Mouse (Mus musculus) left cerebral cortex, adult 2 months (tissue): ENCODE data around the gene Synj2. TPM values are rescaled to one million over a fixed set of nuclear protein-coding genes. Genes with fewer than 3 reads are reported as not detected.

Source experiments
- DNase-seq, 2 experiments: peaks; one replicate each; pipeline ENCODE4 v3.0.0; 2021 to 2022; ENCODE audit warnings: low spot score in 2 of 2, mixed read lengths in 1 of 2; ENCODE audit errors: extremely low spot score in 1 of 2
- H3K27ac ChIP-seq: fragments of 200-600 bp; 2 replicates; pipeline ENCODE4 v1.8.1; 2022
- H3K4me3 ChIP-seq: fragments of 200-600 bp; 2 replicates; pipeline ENCODE4 v1.8.1; 2022
- CTCF ChIP-seq: fragments of 200-600 bp; IDR thresholded peaks from 2 replicates; pipeline ENCODE4 v1.8.1; 2022; ENCODE audit warnings: antibody characterized with exemption, mild to moderate bottlenecking, moderate library complexity
- intact Hi-C: fragments of 180-260 bp; cut with DNase I; formaldehyde crosslinking; loops from one replicate; pipeline ENCODE4 v1.15.1; 2025
- total RNA-seq, 2 experiments: library from RNA; stranded (reverse); gene quantifications; 2 replicates each; pipeline ENCODE4 v1.2.3; 2021

Synj2 gene
- total RNA-seq, 2 experiments from 2014 or later: 130 to 132 TPM

DNA sequence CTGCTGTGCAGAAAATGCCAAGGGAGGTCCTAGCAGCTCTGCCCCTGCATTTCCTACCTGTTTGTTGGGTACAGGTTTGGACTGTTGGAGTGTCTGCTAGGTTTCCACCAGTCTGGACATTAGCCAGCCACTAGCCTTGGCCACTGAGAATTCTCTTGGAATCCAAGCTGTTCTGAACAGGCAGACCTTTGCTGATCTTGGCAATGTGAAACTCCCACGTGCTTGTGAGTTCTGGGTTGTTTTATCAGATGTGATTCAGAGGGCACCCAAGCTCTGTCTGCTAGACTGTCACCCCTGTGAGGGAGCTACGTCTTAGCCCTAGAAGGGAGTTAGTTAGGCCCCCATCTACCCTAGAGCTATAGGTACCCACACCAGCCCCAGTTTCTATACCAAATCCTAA, 3.6 kb upstream of the Synj2 start:
- no peak overlapping the region for H3K27ac ChIP-seq
- DNase-seq: no peak
- intact Hi-C loops: no loop called here
- H3K4me3 ChIP-seq: no peak overlapping the region
- no peak for TF ChIP-seq CTCF

DNA sequence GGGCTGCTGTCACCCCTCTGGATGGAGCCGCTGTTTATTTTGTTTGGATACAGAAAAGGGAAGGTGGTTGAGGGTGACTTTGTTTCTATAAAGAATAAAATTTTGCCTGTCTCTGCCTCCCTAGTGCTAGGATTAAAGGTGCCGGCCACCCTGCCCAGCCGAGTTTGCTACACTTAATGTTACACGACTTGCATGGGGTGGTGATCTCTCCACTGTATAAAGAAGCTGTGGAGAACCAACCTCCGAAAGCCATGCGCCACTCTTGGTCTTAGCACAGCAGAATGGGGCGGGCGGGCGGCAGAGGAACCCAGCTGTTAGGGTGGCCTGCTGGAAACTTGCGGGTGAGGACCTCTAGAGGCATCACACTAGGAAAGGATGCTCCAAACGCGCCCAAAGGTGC, 1.2 kb upstream of the Synj2 start:
- no peak overlapping the region for H3K27ac ChIP-seq
- intact Hi-C loops: loop anchor here (2.0 kb wide), 2 partner anchors 37 to 79 kb away; no protein-coding TSS in a partner anchor
- TF ChIP-seq CTCF: no peak
- H3K4me3 ChIP-seq: no peak overlapping the region
- DNase-seq: no peak

DNA sequence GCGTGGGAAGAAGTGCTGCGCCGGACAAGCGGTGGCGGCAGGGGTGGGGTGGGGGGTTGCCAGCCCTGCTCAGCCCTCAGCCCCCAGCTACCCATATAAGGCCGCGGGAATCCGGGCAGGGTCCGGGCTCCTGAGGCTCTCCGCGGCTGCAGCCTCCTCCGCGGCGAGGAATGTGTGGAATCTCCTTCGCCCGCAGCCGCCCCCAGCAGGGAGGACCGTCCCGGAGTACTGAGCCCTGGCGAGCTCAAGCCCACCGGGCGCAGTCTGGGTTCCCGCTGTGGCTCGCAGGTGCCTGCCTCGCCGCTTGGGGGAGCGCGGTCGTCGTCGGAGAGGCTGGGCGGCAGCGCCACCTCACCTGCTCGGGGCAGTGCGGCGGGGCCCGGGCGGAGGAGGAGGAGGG, 288 bp upstream of the Synj2 start:
- peak; percentile 74 to 77 for DNase-seq
- no peak overlapping the region for H3K27ac ChIP-seq
- intact Hi-C loops: loop anchor here (2.0 kb wide), 2 partner anchors 36 to 78 kb away; no protein-coding TSS in a partner anchor
- TF ChIP-seq CTCF: peak; percentile 66
- peak overlapping the region; percentile 34; the same call in 1 of the 2 replicates for H3K4me3 ChIP-seq

DNA sequence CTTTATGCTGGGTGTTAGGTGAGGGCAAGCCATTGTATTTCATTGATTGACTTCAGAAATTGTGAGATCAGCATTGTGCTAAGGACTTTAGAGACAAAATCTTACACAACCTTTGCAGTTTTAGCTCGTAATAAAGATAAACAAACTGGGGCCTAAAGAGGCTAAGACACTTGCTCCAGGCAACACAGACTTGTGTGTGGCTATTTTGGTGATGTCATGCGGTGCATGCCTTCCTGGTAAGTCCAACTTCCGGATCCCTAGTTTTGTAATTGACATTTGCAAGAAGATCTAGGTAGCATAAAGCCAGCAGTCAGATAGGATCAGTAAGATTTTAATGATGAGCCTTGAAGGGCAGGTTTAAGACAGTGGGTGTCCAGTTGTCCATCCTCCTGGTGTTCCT, 1.1 kb downstream of the Synj2 start:
- Histone ChIP-seq H3K4me3 (peak overlapping the region; percentile 69; the same call in 1 of the 2 replicates), H3K27ac (peak overlapping the region; percentile 50; the same call in 1 of the 2 replicates)
- intact Hi-C loops: no loop called here
- DNase-seq: no peak
- no peak for TF ChIP-seq CTCF

DNA sequence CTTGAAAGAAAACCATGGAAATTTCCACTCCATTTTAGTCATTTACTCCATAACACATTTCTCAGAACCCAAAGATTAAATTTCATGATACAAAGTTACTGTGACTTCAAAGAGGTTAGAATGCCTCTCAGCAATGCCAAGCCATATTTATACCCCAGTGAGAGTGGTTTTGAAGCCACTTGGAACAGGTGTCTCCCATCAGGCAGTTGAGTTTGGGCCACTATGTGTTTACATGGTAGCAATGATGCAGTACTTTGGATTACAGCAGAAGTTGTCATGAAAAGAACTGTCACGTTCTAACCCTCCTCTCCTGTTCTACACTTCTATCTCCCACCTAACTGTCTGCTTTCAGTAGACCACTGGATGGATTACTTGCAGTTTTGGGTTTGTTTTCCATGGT, 2.0 kb downstream of the Synj2 start:
- Histone ChIP-seq H3K4me3 (no peak overlapping the region), H3K27ac (no peak overlapping the region; the same call in 1 of the 2 replicates)
- DNase-seq: no peak
- intact Hi-C loops: no loop called here
- no peak for TF ChIP-seq CTCF

DNA sequence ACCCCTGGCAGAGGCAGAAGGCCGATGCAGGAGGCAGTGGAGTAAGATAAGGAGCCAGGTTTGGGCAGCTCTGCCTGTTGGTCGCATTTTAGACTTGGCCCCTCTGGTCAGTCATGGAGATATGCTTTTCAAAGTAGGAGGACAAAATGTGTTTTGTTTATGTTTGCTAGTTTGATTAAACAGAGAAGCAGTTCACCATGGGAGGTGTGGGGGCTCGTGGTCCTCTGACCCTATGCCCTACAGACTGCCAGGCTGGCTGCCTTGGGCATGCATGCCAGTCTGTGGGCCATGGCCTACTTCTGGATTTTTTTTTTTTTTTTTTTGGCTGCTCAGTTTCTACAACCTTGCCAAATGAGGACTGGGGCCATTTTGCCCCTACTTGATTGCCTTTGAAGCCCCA, 6.0 kb downstream of the Synj2 start:
- TF ChIP-seq CTCF: no peak
- no peak overlapping the region for H3K4me3 ChIP-seq

DNA sequence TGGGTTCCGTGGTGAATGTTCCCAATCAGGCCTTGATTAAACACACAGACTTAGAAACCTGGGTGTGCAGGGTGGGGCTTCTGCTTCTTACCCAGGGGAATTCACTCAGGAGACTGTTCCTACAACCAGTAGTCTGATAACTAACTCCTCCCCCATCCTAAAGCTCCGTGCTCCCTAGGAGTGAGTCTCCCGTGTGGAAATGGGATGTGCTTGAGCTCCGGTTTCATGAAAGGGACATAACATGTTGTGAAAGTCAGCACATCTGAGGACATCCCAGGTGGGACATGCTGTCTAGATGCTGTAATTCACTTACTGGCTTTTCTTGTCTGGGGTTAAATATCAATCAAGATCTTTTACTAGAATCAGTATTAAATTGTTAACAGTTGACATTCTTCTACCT, 11.4 kb downstream of the Synj2 start:
- no peak for DNase-seq
- Histone ChIP-seq H3K4me3 (no peak overlapping the region), H3K27ac (no peak overlapping the region)
- intact Hi-C loops: no loop called here
- no peak for TF ChIP-seq CTCF

More for the DNA sequence above, 6.0 kb downstream of the Synj2 start:
- intact Hi-C loops: no loop called here
- no peak overlapping the region for H3K27ac ChIP-seq
- no peak for DNase-seq

DNA sequence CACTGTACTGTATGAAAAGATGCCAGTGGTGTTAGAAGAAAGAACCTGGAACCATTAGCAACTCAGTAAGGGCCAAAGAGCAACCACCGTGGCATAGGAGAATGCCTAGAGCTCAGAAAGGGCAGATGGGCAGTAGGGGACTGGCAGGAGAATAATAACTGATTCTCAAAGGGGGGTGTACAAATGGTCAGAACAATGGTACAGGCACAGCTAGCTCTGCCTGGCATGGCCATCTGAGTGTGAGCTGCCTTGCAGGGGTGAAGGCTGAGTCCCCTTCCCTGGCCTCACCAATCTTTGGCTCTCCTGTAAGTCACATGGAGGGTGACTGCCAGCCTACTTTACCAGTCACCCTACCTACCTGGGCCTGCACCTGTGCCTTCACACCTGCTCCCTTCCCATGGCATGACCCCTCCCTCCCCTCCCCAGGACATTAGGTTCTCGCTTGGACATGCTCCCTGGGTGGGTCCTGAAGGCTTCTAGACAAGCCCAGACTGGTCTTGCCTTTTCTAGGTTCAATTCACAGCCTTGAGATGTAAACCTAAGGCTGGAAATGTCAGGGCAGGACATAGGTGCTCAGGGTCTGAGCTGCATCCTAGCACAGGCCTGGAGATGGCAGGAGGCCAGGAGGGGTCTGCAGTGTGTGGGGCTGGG, 15.4 kb downstream of the Synj2 start:
- intact Hi-C loops: no loop called here
- H3K27ac ChIP-seq: peak overlapping the region; percentile 48
- no peak for TF ChIP-seq CTCF
- no peak overlapping the region for H3K4me3 ChIP-seq
- DNase-seq: no peak

DNA sequence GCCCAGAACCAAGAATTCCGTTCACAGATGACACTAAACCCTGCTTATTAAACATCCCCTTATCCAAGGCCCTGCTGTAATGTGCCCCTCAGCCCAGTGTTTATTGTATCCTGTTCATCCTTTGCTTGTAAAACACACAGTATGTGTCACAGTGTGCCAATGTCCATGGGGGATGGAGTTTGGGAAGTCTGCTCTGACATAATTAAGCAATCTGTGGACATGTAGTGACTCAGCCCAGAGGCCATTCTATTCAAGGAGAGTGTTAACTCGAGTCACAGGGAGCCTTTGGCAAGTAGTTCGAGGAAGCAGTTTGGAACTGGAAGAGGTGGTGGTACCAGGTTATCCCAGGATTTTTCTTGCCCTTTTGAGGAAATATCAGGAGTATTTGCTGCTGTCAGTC, 16.0 kb downstream of the Synj2 start:
- no peak for TF ChIP-seq CTCF

DNA sequence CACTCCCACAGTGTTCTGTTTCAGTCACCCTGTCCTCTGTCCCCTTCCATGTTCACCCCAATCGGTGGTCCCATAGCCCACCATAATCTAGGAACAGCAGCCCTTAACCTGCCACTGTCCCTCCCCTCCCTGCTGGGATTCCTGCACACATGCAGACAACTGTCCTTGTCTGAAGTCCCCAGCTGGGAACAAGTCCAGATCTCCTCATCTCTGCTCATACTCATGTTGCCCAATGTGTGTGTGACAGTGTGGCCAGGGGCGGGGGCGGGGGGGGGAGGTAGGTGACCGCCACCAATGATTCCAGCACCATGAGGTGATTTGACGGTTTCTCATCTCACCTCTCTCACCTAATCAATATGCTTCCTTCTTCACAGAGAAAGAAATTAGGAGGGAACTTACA, 17.1 kb downstream of the Synj2 start:
- Histone ChIP-seq H3K27ac (no peak overlapping the region), H3K4me3 (no peak overlapping the region)
- no peak for DNase-seq
- intact Hi-C loops: no loop called here
- no peak for TF ChIP-seq CTCF

More for the DNA sequence above, 16.0 kb downstream of the Synj2 start:
- DNase-seq: no peak
- intact Hi-C loops: no loop called here
- Histone ChIP-seq H3K4me3 (no peak overlapping the region), H3K27ac (peak overlapping the region; percentile 48)

DNA sequence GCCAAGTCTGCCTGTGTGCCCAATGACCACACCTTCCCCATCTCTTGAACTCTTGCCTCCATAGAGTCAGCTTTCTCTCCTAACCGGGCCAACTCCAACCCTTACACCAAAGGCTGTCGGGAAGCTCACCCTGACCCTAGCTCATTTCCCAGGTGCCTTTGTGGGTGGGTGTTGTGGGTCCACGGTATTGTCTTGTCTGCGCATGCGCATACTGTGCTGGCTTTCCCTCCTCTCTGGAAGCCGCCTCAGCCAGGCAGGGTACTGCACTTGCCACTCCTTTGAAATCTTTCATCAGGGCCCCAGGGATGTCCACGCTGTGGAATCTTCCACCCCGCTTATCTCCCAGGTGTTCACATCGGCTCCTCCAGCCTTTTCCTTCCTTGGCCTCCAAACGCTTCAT, 17.6 kb downstream of the Synj2 start:
- H3K27ac ChIP-seq: no peak overlapping the region
- no peak overlapping the region for H3K4me3 ChIP-seq
- DNase-seq: no peak
- intact Hi-C loops: no loop called here
- no peak for TF ChIP-seq CTCF

DNA sequence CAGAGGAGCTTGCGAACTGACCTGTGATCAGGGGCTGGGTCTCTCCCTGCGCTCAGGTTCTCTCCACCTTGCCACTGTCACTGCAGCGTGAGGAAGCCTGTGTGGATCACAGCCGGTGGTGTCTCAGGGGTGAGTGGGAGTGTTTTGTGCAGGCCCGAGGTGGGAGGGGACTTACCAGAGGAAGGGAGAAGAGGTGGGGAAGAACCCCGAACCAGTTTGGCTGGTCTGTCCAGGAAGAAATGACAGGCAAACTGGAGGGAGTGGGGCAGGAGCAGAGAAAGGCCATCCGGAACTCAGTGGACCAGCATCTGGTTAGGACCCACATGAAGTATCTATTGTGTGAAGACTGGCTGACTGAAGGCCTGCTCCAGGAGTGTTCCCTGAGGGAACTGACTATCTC, 18.0 kb downstream of the Synj2 start:
- intact Hi-C loops: no loop called here
- no peak overlapping the region for H3K4me3 ChIP-seq
- no peak for DNase-seq
- H3K27ac ChIP-seq: no peak overlapping the region
- no peak for TF ChIP-seq CTCF

DNA sequence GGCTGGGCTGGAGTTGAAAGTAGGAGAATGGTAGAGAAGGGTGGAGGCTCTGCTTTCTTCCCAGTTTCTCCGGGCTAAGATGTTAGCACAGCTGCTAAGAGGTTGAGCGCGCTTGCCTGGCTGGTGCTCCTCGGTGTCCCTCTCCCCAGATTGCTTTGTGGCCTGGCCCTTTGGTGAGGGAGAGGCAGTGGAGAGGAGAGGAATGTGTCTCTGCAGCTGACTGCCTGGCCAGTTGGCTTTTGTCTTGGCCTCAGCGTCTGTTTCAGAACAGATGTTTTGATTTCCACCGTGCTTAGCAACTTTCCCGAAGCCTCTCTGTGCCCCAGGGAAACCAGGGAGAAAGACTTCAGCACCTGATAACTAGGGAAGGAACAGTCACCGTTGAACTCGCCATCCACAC, 18.7 kb downstream of the Synj2 start:
- no peak for DNase-seq
- intact Hi-C loops: no loop called here
- no peak overlapping the region for H3K27ac ChIP-seq
- TF ChIP-seq CTCF: no peak
- no peak overlapping the region for H3K4me3 ChIP-seq
